Mouse (Mus musculus) ovary, postnatal 36 days (tissue): ENCODE data around the gene Polg2.
A peak's percentile ranks its signal among the peaks of the same experiment; 100 is the strongest.
"Not testable (repeated sequence)": the region's sequence is repeated elsewhere in the genome, so short reads cannot be mapped to it uniquely, and the experiment has no call there.

ENCODE experiments used
- DNase-seq: peaks from one replicate; pipeline ENCODE4 v3.0.0; 2022; ENCODE audit warnings: low spot score, mixed read lengths

The Polg2 gene

GRCm38 (mm10) chr11:106762139-106762799, 17.1 kb downstream of the Polg2 start:
- no peak for DNase-seq

GRCm38 (mm10) chr11:106760511-106760910, 18.8 kb downstream of the Polg2 start:
- DNase-seq: peak; percentile 33

- no peak for DNase-seq
Observed at GRCm38 (mm10) chr11:106759028-106759427, 20.3 kb downstream of the Polg2 start.

DNA sequence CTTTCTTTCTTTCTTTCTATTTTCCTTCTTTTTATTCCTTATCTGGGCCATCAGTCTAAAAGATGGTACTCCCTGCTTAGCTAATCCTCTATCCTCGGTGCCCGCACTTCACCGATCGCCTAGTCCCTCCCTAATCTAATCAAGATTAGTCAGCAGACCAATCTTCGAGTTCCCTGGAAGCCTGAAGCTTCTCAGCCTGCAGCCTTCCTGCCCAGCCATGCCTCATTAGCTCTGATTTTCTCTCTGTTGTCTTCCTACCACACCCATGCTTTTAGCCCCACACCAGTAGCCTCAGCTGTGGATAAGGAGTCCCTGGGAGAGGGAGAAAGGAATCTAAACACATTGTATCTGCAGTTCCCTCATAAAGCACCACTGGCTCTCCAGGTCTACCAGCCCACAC, 23.8 kb downstream of the Polg2 start:
- no peak for DNase-seq

GRCm38 (mm10) chr11:106753314-106753713, 26.0 kb downstream of the Polg2 start:
- DNase-seq: no peak

DNA sequence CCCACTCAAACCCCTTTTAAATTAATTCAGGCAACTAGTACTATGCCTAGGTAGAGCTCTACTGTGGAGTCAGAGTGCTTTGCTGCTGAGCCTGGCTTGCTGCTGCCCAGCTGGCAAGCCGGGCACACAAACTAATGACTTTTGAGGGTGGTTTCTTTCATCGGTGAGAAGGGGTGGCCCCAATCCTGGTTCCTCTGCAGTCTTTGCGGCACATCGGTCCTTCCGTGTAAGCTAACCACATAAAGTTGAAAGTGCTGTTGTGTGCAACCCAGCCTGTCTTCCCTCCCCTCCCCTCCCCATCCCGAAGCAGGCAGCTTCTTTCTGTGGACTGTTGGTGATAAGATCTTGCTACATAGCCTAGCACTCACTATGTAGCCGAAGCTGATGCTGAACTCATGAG, 27.2 kb downstream of the Polg2 start:
- DNase-seq: no peak

- DNase-seq: no peak
Observed at GRCm38 (mm10) chr11:106751039-106752018, 28.0 kb downstream of the Polg2 start, which contains the start of gene Milr1. Gene Milr1, plus strand, starts transcription at chr11:106751226.

- no peak for DNase-seq
Observed at GRCm38 (mm10) chr11:106750121-106750751, 29.1 kb downstream of the Polg2 start, which contains the start of gene Pecam1. Gene Pecam1, minus strand, starts transcription at chr11:106750628.

DNA sequence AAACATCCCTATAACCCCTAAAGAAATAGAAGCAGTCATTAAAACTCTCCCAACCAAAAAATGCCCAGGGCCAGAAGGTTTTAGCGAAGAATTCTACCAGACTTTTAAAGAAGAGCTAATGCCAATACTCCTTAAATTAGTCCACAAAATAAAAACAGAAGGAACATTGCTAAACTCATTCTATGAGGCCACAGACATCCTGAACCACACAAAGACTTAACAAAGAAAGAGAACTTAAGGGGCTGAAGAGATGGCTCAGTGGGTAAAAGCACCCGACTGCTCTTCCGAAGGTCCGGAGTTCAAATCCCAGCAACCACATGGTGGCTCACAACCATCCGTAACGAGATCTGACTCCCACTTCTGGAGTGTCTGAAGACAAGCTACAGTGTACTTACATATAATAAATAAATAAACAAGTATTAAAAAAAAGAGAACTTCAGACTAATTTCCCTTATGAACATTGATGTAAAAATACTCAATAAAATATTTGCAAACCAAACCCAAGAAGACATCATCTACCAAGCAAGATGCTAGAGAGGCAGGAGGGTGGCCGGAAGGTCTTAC, 29.7 kb downstream of the Polg2 start:
- DNase-seq: not testable (repeated sequence)

DNA sequence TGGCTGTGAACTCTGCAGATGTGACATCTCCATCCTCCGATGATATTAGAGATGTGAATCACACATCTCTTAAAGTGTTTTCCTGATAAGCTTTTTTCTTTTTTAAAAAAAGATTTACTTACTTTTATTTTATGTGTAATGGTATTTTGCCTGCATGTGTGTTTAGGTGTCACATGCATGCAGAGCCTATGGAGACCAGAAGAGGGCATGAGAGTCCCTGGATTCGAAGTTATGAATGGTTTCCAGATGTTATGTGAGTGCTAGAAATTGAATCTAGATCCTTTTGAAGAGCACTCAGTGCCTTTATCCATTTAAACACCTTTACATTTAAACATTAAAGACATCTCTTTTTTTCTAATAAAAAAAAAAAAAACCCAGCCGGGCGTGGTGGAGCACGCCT, 34.4 kb downstream of the Polg2 start:
- DNase-seq: no peak

GRCm38 (mm10) chr11:106742388-106742841, 36.9 kb downstream of the Polg2 start:
- no peak for DNase-seq

DNA sequence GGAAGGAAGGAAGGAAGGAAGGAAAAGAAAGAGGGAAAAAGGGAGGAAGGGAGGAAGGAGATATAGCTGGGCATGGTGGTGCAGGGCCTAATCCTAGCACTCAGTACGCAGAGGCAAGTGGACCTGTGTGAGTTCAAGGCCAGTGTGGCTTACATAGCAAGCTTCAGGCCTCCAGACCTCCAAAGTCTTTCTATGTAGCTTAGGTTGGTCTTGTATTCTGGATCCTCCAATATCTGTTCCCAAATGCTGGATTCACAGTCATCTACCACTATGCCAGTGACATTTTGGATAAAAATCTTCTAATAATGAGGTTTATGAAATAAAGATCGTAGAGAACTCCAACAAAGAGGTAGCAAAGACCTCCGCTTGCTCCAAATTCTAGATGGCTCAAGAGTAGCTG, 37.5 kb downstream of the Polg2 start:
- DNase-seq: no peak

DNA sequence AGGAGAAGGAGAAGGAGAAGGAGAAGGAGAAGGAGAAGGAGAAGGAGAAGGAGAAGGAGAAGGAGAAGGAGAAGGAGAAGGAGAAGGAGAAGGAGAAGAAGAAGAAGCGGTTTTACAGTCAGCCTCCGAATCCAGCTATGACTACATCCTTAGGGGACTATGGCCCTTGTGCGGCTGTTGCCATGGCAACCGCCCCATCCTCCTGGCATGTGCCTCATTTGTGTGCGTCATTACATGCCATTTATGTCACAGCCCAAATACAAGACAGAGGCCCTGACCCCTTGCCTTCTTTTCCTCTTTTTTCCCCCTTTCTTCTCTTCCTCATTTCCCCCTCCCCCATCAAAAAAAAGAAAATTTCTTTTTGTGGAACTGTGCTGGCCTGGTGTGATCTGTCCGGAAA, 38.1 kb downstream of the Polg2 start:
- no peak for DNase-seq

- DNase-seq: not testable (repeated sequence)
Observed at GRCm38 (mm10) chr11:106740724-106741123, 38.6 kb downstream of the Polg2 start.

DNA sequence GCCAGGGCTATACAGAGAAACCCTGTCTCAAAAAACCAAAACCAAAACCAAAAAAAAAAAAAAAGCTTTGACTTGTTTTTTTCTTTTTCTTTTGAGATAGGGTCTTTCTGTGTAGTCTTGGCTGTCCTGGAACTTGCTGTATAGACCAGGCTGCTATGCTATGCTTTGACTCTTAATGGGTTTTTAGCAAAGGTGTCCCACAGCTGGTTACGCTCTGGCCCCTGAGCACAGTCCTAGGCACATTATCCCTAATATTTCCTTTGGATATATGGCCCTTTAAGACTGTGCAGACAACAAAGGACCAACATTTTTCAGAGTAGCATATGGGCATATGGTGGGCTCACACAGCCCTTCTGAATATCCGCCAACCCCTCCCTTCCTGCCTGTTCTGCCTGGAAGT, 40.2 kb downstream of the Polg2 start:
- DNase-seq: no peak

DNA sequence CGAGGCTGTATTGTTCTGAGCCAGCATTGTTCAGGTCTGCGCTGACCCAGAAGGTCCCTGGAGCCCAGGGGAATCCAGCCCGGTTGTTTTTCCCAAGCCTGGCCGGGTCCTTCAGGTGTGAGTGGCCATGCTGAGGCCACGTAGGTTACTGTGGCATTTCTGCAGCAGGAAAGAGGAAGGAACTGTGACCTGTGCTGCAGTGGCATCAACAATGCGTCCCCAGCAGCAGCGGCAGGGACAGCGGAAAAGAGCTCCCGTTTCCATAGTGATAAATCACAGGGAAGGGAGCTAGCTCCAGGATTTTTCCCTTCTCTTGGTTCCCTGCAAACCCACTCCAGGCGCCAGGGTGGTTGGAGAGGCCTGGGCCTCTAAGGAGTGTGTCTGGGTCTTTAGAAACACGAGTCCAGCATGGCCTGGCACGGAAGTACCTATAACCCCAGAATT, 42.1 kb downstream of the Polg2 start:
- DNase-seq: no peak

GRCm38 (mm10) chr11:106736614-106737013, 42.7 kb downstream of the Polg2 start:
- no peak for DNase-seq

DNA sequence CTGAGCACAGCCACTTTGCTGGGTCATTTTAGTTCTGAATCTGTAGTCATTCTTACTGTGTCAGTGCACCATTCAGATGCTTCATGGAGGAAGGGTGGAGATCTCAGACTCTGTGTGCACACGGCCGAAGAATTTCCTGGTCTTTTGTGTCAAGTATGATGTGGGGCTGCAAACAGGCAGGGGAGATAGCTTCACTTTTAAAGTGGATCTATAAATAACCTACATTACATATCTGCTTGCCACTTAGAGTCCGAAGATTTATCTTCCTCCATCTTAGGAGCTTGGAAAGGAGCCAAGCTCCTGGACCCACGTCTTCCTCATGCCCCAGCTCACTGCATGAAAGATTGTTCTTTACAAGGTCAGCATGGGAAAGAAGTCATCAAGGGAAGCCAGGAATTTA, 48.6 kb downstream of the Polg2 start:
- no peak for DNase-seq

DNA sequence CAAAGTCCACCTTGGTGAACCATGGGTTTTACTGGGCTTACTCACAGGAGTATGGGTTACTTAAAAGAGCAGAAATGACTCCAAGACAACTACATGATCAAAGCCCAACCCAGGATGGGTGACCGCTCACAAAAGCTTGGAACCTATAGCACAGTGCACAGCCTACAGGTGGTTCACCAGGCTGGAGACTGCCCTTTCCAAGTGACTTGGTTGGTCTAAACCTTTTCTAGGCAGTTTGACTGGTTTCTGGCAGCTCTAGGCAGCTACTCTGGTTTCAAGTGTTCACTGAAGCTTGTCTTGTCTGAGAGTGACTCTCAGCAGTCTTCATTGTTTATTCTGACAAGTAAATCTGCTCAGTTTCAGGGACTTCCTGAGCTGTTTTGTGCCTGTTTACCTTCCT, 49.7 kb downstream of the Polg2 start:
- no peak for DNase-seq

GRCm38 (mm10) chr11:106728402-106729366, 50.7 kb downstream of the Polg2 start:
- DNase-seq: no peak

DNA sequence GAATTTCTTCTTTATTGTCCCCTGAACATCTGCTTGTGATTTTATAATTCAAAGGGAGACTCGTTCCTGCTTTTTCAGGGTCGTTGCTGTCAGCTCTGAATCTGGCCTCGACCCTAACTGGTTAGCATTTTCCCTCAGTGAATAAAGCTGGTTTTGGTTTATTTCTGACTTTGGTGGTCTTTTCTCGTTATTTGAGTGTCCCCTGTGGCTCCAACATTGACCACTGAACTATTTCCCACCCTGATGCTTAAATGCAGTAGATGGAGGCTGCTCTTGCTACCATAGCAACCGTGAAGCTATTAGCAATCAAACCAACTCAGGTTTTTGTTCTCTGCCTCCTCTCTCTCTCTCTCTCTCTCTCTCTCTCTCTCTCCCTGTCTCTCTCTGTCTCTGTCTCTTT, 51.4 kb downstream of the Polg2 start:
- DNase-seq: no peak
